Mouse (Mus musculus): ENCODE results near the gene Gm20481. TPM values are rescaled to one million over a fixed set of nuclear protein-coding genes. Genes with fewer than 3 reads are reported as not detected.
A peak's percentile ranks its signal among the peaks of the same experiment; 100 is the strongest.
"Not testable (repeated sequence)": the region's sequence is repeated elsewhere in the genome, so short reads cannot be mapped to it uniquely, and the experiment has no call there.

The Gm20481 gene
- total and polyA plus RNA-seq, 2 experiments from 2014 or later = not detected

DNA sequence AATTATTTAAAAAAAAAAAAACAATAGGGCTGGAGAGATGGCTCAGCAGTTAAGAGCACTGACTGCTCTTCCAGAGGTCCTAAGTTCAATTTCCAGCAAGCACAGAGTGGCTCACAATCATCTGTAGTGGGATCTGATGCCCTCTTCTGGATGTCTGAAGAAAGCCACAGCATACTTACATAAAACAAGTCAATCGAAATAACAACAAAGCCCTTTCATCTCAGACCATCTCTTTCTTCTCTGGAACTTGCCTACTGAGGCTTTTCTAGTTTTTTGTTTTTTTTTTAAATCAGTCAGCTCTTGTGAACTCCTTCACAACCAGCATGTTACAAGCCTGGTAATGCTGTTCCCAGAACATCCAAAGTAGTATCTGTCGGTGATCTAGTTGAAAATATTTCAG lies 10.9 kb downstream of the Gm20481 start:
- Histone ChIP-seq H3K9ac (replicated peaks; ENCODE audit: low read length, poor library complexity, severe bottlenecking) (peak overlapping the region; percentile 20; the same call in 1 of the 2 replicates), H3K4me2 (ENCODE audit: low read depth, low read length, poor library complexity, severe bottlenecking) (peak overlapping the region; percentile 99), H3K9me3 (ENCODE audit: low read length) (no peaks in the 10 kb centered on the region), H3K4me1 (ENCODE audit: insufficient read depth, low read length) (no peaks in the 10 kb centered on the region; the same call in 1 of the 2 replicates), H3K27me3 (ENCODE audit: insufficient read depth, low read length) (no peaks in the 10 kb centered on the region), H3K36me3 (ENCODE audit: insufficient read depth, low read length) (peaks cover under 1% of the 10 kb centered on the region), H3K4me3 (ENCODE audit: low read depth, low read length) (peak overlapping the region; percentile 81), H3K27ac (ENCODE audit: low read depth, low read length) (no peak overlapping the region)
- 18% methylated on average over 2 of the region's 2 CpGs for WGBS
- DNase-seq (ENCODE audit: low spot score) (peak; percentile 65), ATAC-seq (ENCODE audit: low FRiP score) (no peak)
- peak; percentile 74 for TF ChIP-seq CTCF (IDR thresholded peaks at IDR 0.05)

DNA sequence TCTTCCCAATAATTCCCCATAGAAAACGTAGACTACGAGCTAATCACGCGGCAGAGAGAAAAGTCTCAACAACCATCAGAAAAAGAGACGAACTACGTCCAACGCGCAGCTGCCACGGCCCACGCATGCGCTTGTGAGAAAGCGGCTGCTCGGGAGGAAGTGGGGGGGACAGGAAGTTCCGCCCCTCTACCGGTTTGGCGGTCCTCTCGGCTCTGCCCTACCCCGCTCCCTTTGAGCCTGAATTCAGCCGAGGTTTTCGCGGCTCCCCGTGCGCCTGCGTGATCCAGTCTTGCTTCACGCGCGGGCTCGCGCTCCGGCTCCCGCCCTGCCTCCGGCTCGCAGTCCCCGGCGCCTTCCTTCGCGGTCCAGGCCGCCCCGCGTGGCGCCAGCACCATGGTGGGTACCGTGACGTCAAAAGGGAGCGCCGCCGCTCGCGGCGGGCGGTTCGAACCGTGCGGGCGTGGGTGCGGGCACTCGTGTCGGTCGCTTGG lies 12.0 kb downstream of the Gm20481 start, which contains the start of gene Lsm2:
Lsm2 (plus strand) TSS at position 173 of the 491 bp plus-strand sequence.
- ATAC-seq (ENCODE audit: low FRiP score) (peak; percentile 95), DNase-seq (ENCODE audit: low spot score) (peak; percentile 95)
- peak; percentile 14 for TF ChIP-seq CTCF (IDR thresholded peaks at IDR 0.05)
- H3K4me3 ChIP-seq (ENCODE audit: low read depth, low read length) = peak within 1 kb of the TSS; percentile 81
- H3K36me3 ChIP-seq (ENCODE audit: insufficient read depth, low read length) = peaks cover 7% of the 10 kb centered on the region
- peak within 1 kb of the TSS; percentile 99 for H3K4me2 ChIP-seq (ENCODE audit: low read depth, low read length, poor library complexity, severe bottlenecking)
- peak within 1 kb of the TSS; percentile 84 for H3K9ac ChIP-seq (replicated peaks; ENCODE audit: low read length, poor library complexity, severe bottlenecking)
- no peaks in the 10 kb centered on the region for H3K27me3 ChIP-seq (ENCODE audit: insufficient read depth, low read length)
- H3K27ac ChIP-seq (ENCODE audit: low read depth, low read length) = peak within 1 kb of the TSS; percentile 94
- no peaks in the 10 kb centered on the region for H3K9me3 ChIP-seq (ENCODE audit: low read length)
- H3K4me1 ChIP-seq (ENCODE audit: insufficient read depth, low read length) = no peaks in the 10 kb centered on the region; the same call in 1 of the 2 replicates
- under 1% methylated on average over 56 of the region's 58 CpGs for WGBS

GRCm38 (mm10) chr17:34982328-34982727 lies 12.6 kb downstream of the Gm20481 start:
- no peak for TF ChIP-seq CTCF (IDR thresholded peaks at IDR 0.05)
- Histone ChIP-seq H3K4me3 (ENCODE audit: low read depth, low read length) (peak overlapping the region; percentile 81), H3K9ac (replicated peaks; ENCODE audit: low read length, poor library complexity, severe bottlenecking) (peak overlapping the region; percentile 84), H3K27me3 (ENCODE audit: insufficient read depth, low read length) (no peaks in the 10 kb centered on the region), H3K4me1 (ENCODE audit: insufficient read depth, low read length) (no peaks in the 10 kb centered on the region; the same call in 1 of the 2 replicates), H3K36me3 (ENCODE audit: insufficient read depth, low read length) (peaks cover 7% of the 10 kb centered on the region), H3K27ac (ENCODE audit: low read depth, low read length) (peak overlapping the region; percentile 94; the same call in 1 of the 2 replicates), H3K4me2 (ENCODE audit: low read depth, low read length, poor library complexity, severe bottlenecking) (peak overlapping the region; percentile 99), H3K9me3 (ENCODE audit: low read length) (no peaks in the 10 kb centered on the region)
- DNase-seq (ENCODE audit: low spot score) (no peak), ATAC-seq (ENCODE audit: low FRiP score) (no peak; the same call in 1 of the 2 replicates)
- 1% methylated on average over 15 of the region's 15 CpGs for WGBS

- DNase-seq (ENCODE audit: low spot score) = peak; percentile 53
- Histone ChIP-seq H3K36me3 (ENCODE audit: insufficient read depth, low read length) (peaks cover 7% of the 10 kb centered on the region), H3K4me3 (ENCODE audit: low read depth, low read length) (no peak overlapping the region), H3K4me2 (ENCODE audit: low read depth, low read length, poor library complexity, severe bottlenecking) (no peak overlapping the region), H3K9me3 (ENCODE audit: low read length) (no peaks in the 10 kb centered on the region), H3K27ac (ENCODE audit: low read depth, low read length) (no peak overlapping the region), H3K27me3 (ENCODE audit: insufficient read depth, low read length) (no peaks in the 10 kb centered on the region), H3K4me1 (ENCODE audit: insufficient read depth, low read length) (no peaks in the 10 kb centered on the region; the same call in 1 of the 2 replicates), H3K9ac (replicated peaks; ENCODE audit: low read length, poor library complexity, severe bottlenecking) (no peak overlapping the region)
- TF ChIP-seq CTCF (IDR thresholded peaks at IDR 0.05) = peak; percentile 80
- ATAC-seq (ENCODE audit: low FRiP score) = no peak
- 73% methylated on average over 2 of the region's 2 CpGs for WGBS
These were observed 14.5 kb downstream of the Gm20481 start for GRCm38 (mm10) chr17:34984218-34984617.

DNA sequence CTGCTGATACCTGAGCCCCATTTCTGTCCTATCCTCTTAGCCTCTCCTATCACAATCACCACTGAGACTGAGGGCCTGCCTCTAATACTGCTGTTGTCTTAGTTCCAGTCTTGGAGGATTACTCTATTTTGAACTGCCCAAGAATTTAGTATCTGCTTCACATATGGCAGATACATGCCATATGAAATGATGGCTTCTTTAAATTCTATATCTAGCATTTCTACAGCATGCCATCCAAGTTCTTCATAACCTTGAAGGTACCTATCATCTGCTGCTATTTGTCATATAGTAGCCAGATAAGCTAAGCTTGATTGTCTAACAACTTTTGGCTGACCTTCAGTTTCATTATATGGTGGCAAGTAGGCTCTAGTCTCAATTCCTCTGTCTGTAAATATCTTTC lies 25.0 kb downstream of the Gm20481 start:
- Histone ChIP-seq H3K4me1 (ENCODE audit: insufficient read depth, low read length) (no peaks in the 10 kb centered on the region), H3K4me2 (ENCODE audit: low read depth, low read length, poor library complexity, severe bottlenecking) (no peak overlapping the region), H3K27ac (ENCODE audit: low read depth, low read length) (no peak overlapping the region), H3K4me3 (ENCODE audit: low read depth, low read length) (no peak overlapping the region), H3K36me3 (ENCODE audit: insufficient read depth, low read length) (no peaks in the 10 kb centered on the region; the same call in 1 of the 2 replicates), H3K9me3 (ENCODE audit: low read length) (no peaks in the 10 kb centered on the region), H3K27me3 (ENCODE audit: insufficient read depth, low read length) (no peaks in the 10 kb centered on the region), H3K9ac (replicated peaks; ENCODE audit: low read length, poor library complexity, severe bottlenecking) (no peak overlapping the region)
- ATAC-seq (ENCODE audit: low FRiP score) (no peak), DNase-seq (ENCODE audit: low spot score) (no peak)
- TF ChIP-seq CTCF (IDR thresholded peaks at IDR 0.05) = no peak

- H3K9ac ChIP-seq (replicated peaks; ENCODE audit: low read length, poor library complexity, severe bottlenecking); ATAC-seq (ENCODE audit: low FRiP score); H3K4me2 ChIP-seq (ENCODE audit: low read depth, low read length, poor library complexity, severe bottlenecking); H3K27ac ChIP-seq (ENCODE audit: low read depth, low read length); H3K9me3 ChIP-seq (ENCODE audit: low read length); H3K4me3 ChIP-seq (ENCODE audit: low read depth, low read length); DNase-seq (ENCODE audit: low spot score); H3K27me3 ChIP-seq (ENCODE audit: insufficient read depth, low read length); H3K4me1 ChIP-seq (ENCODE audit: insufficient read depth, low read length); H3K36me3 ChIP-seq (ENCODE audit: insufficient read depth, low read length): not testable (repeated sequence)
- 89% methylated on average over 4 of the region's 4 CpGs for WGBS
These were observed 25.5 kb downstream of the Gm20481 start for GRCm38 (mm10) chr17:34995192-34995591.

GRCm38 (mm10) chr17:34995927-34996326 lies 26.2 kb downstream of the Gm20481 start:
- not testable (repeated sequence) for H3K27me3 ChIP-seq (ENCODE audit: insufficient read depth, low read length); H3K4me3 ChIP-seq (ENCODE audit: low read depth, low read length); H3K36me3 ChIP-seq (ENCODE audit: insufficient read depth, low read length); ATAC-seq (ENCODE audit: low FRiP score); H3K4me1 ChIP-seq (ENCODE audit: insufficient read depth, low read length); H3K4me2 ChIP-seq (ENCODE audit: low read depth, low read length, poor library complexity, severe bottlenecking); DNase-seq (ENCODE audit: low spot score); H3K9ac ChIP-seq (replicated peaks; ENCODE audit: low read length, poor library complexity, severe bottlenecking); H3K27ac ChIP-seq (ENCODE audit: low read depth, low read length); H3K9me3 ChIP-seq (ENCODE audit: low read length)
- 96% methylated on average over 4 of the region's 4 CpGs for WGBS

Data from midbrain, postnatal 0 days (tissue).